Mouse (Mus musculus) spleen, adult 18-20 months (tissue): ENCODE results near the gene Ovol3.
A peak's percentile ranks its signal among the peaks of the same experiment; 100 is the strongest.

Experiments
- DNase-seq, 2 experiments: peaks; one replicate each; pipeline ENCODE4 v3.0.0; 2022; ENCODE audit warnings: mixed read lengths in 2 of 2

Gene Ovol3

GRCm38 (mm10) chr7:30193581-30194100, 41.9 kb downstream of the Ovol3 start:
- DNase-seq: peak; percentile 73 to 82

DNA sequence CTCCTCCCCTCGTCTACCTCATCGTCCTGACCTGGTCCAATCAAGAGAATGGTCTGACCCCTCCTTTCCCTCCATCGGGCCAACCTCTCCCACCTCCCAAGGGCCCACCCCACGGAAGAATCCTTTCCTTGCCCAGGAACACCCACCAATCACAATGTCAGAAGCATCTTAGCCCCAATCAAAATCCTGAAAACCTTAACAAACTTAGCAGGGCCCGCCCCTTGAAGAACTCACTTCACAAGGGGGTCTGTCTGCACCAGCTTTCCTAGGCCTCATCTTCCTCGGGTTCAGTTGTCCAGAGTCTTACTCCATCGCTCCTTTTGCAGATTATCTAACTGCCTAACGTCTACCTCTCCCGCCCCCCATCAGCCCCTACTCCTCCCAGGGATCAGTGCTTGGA, 42.5 kb downstream of the Ovol3 start:
- DNase-seq: no peak

GRCm38 (mm10) chr7:30192088-30192487, 43.4 kb downstream of the Ovol3 start:
- no peak for DNase-seq

DNA sequence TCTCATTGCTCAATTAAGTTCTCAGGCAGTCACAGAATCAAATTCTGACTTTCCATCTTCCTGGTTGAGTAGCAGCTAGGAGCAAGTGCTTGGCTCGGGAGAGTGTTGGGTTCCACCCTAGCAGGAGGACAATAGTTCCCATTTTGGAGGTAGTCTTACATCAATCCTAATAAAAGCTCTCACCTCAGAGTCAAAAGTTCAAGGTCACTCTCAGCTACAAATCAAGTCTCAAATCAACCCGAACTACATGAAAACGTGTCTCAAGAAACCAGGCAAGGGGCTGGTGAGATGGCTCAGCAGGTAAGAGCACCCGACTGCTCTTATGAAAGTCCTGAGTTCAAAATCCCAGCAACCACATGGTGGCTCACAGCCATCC, 46.4 kb downstream of the Ovol3 start:
- DNase-seq: no peak

DNA sequence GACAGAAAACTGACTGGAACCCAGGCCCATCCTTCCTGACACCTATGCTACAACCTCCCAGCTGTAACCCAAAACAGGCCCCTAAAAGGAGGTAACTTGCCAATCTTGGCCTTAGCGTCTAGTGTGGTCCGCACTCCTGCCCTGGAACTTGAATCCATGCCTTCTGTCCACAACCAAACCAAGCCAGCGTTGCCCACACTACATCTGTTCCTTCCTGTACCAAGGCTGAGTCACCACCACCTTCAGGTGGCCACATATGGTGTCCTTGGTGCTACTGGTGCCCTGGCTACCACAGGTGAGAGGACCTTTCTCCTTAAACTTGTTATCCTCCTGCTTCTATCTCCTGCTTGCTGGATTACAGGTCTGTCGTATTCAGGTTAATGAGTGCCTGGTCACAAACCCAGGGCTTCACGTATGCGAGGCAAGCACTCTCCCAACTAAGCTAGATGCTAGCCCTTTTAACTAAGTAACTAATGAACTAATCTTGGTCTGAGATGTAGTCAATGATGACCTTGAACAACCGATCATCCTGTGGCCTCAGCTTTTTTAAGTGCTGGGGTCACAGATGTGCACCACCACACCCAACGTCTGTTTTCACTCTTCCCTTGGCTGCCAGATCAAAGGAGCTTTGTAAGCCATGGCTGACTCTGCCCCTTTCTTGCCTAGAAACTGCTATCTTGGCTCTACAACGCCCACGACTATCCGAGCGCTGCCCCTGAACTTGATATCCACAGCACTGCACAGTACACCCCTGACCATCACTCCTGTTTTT, 47.0 kb downstream of the Ovol3 start:
- DNase-seq: no peak

- no peak for DNase-seq
These were observed 50.7 kb downstream of the Ovol3 start for GRCm38 (mm10) chr7:30184641-30185348.

DNA sequence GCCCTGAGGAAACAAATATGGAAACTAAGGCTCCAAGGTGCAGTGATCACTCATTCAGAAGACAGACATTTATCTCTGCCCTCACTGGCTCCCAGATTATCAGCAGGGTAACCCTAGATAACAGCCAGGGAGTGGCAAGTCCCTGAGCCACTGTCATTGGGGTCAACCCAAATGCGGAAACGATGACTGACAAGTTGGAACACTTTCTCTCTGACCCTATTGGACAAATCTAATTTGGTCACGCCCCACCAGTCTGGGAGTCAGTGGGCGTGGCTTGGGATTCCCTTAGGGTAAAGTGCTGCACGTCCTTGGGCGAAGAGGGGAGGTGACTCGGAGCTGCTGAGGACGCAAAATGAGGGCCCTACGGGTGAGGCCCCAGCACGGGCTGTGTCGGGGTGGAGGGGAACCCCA, 51.6 kb downstream of the Ovol3 start, which contains the start of gene Cox7a1:
Cox7a1 (plus strand) TSS at position 266 of the 411 bp plus-strand sequence.
- peak; percentile 78 to 81 for DNase-seq
